Mouse (Mus musculus) hindbrain, embryonic 16.5 days (tissue): ENCODE results near the gene Ncf4. TPM values are rescaled to one million over a fixed set of nuclear protein-coding genes. Genes with fewer than 3 reads are reported as not detected.
A peak's percentile ranks its signal among the peaks of the same experiment; 100 is the strongest.
"Not testable (repeated sequence)": the region's sequence is repeated elsewhere in the genome, so short reads cannot be mapped to it uniquely, and the experiment has no call there.

ENCODE experiments used
- ATAC-seq: fragments of 200-750 bp; cut with Nextera tagmentation; 2 replicates; pipeline ENCODE4 v1.8.0; 2017; ENCODE audit warnings: moderate TSS enrichment, moderate library complexity
- H3K27ac ChIP-seq: fragments of 300-500 bp; sonication (generic); 2 replicates; pipeline ENCODE4 v1.5.1; 2014; ENCODE audit warnings: low read depth, mild to moderate bottlenecking, control low read depth, low read length, moderate library complexity
- H3K27me3 ChIP-seq: fragments of 300-500 bp; sonication (generic); replicated peaks from 2 replicates; pipeline ENCODE4 v1.6.1; 2014; ENCODE audit warnings: low read length; ENCODE audit not compliant: control insufficient read depth, insufficient read depth
- H3K36me3 ChIP-seq: fragments of 300-500 bp; sonication (generic); 2 replicates; pipeline ENCODE4 v1.6.1; 2014; ENCODE audit warnings: mild to moderate bottlenecking, low read length, moderate library complexity, mixed read lengths; ENCODE audit not compliant: control insufficient read depth, insufficient read depth
- H3K4me1 ChIP-seq: fragments of 300-500 bp; sonication (generic); 2 replicates; pipeline ENCODE4 v1.6.1; 2014; ENCODE audit warnings: low read depth, low read length; ENCODE audit not compliant: control insufficient read depth, insufficient read depth
- H3K4me2 ChIP-seq: fragments of 300-500 bp; sonication (generic); 2 replicates; pipeline ENCODE4 v1.6.1; 2014; ENCODE audit warnings: mild to moderate bottlenecking, low read length, control low read depth, moderate library complexity
- H3K4me3 ChIP-seq: fragments of 300-500 bp; sonication (generic); 2 replicates; pipeline ENCODE4 v1.5.1; 2014; ENCODE audit warnings: mild to moderate bottlenecking, low read length, control low read depth, moderate library complexity
- H3K9ac ChIP-seq: fragments of 300-500 bp; sonication (generic); 2 replicates; pipeline ENCODE4 v1.6.1; 2014; ENCODE audit warnings: low read depth, mild to moderate bottlenecking, control low read depth, low read length, moderate library complexity
- H3K9me3 ChIP-seq: fragments of 300-500 bp; sonication (generic); 2 replicates; pipeline ENCODE4 v1.6.1; 2014; ENCODE audit warnings: mild to moderate bottlenecking, low read length, moderate library complexity; ENCODE audit not compliant: control insufficient read depth
- WGBS: fragments of 180-500 bp; shearing (Covaris S2); extraction: QIAGEN DNeasy Blood & Tissue Kit; methylation state at CpG from one replicate; pipeline ENCODE4 v1.1.7; 2014; 5-methylcytosine and 5-hydroxymethylcytosine counted together
- polyA plus RNA-seq: library from polyadenylated mRNA; unstranded; fragments of >200 nt; fragmentation: Nextera tagmentation; extraction: Ambion mirVana; gene quantifications from 2 replicates; pipeline ENCODE4 v1.2.1, GENCODE M21; 2015

Gene Ncf4
- polyA plus RNA-seq, 1 experiment from 2014 or later: 1.2 TPM

- no peaks in the 10 kb centered on the region for H3K9me3 ChIP-seq
- H3K27ac ChIP-seq: no peak overlapping the region
- ATAC-seq: no peak
- WGBS: 79% methylated on average over 18 of the region's 18 CpGs
- H3K36me3 ChIP-seq: no peaks in the 10 kb centered on the region
- no peak overlapping the region for H3K4me2 ChIP-seq
- no peaks in the 10 kb centered on the region for H3K27me3 ChIP-seq
- H3K4me3 ChIP-seq: no peak overlapping the region
- H3K4me1 ChIP-seq: no peaks in the 10 kb centered on the region
- H3K9ac ChIP-seq: no peak overlapping the region
Observed at GRCm38 (mm10) chr15:78246143-78247116, 1.8 kb downstream of the Ncf4 start.

GRCm38 (mm10) chr15:78247659-78248058 lies 3.1 kb downstream of the Ncf4 start:
- no peak for ATAC-seq
- 54% methylated on average over 2 of the region's 2 CpGs for WGBS
- H3K4me2 ChIP-seq: no peak overlapping the region
- H3K9me3 ChIP-seq: no peaks in the 10 kb centered on the region
- no peaks in the 10 kb centered on the region for H3K27me3 ChIP-seq
- no peak overlapping the region for H3K4me3 ChIP-seq
- no peaks in the 10 kb centered on the region for H3K4me1 ChIP-seq
- no peak overlapping the region for H3K9ac ChIP-seq
- no peaks in the 10 kb centered on the region for H3K36me3 ChIP-seq
- no peak overlapping the region for H3K27ac ChIP-seq

- H3K9ac ChIP-seq: no peak overlapping the region
- H3K4me3 ChIP-seq: no peak overlapping the region
- 80% methylated on average over 3 of the region's 3 CpGs for WGBS
- H3K4me1 ChIP-seq: no peaks in the 10 kb centered on the region
- no peaks in the 10 kb centered on the region for H3K9me3 ChIP-seq
- no peaks in the 10 kb centered on the region; the same call in 1 of the 2 replicates for H3K27me3 ChIP-seq
- no peaks in the 10 kb centered on the region for H3K36me3 ChIP-seq
- no peak overlapping the region for H3K27ac ChIP-seq
- no peak for ATAC-seq
- H3K4me2 ChIP-seq: no peak overlapping the region
Observed at GRCm38 (mm10) chr15:78248410-78248809, 3.8 kb downstream of the Ncf4 start.

GRCm38 (mm10) chr15:78254751-78255150 lies 10.2 kb downstream of the Ncf4 start:
- 21% methylated on average over 20 of the region's 20 CpGs for WGBS
- no peak overlapping the region for H3K4me3 ChIP-seq
- ATAC-seq: 0 out of 2 replicates have a peak, but pooled peaks have one; percentile 34
- H3K27me3 ChIP-seq: no peaks in the 10 kb centered on the region; the same call in 1 of the 2 replicates
- no peaks in the 10 kb centered on the region for H3K4me1 ChIP-seq
- no peak overlapping the region for H3K27ac ChIP-seq
- no peak overlapping the region for H3K9ac ChIP-seq
- H3K4me2 ChIP-seq: peak overlapping the region; percentile 12; the same call in 1 of the 2 replicates
- no peaks in the 10 kb centered on the region for H3K36me3 ChIP-seq
- H3K9me3 ChIP-seq: no peaks in the 10 kb centered on the region

GRCm38 (mm10) chr15:78256602-78257259 lies 12.1 kb downstream of the Ncf4 start:
- not testable (repeated sequence) for ATAC-seq, H3K9ac ChIP-seq

GRCm38 (mm10) chr15:78257326-78258050 lies 12.9 kb downstream of the Ncf4 start:
- Histone ChIP-seq H3K36me3 (no peaks in the 10 kb centered on the region), H3K27ac (no peak overlapping the region), H3K4me2 (no peak overlapping the region), H3K4me3 (no peak overlapping the region), H3K9me3 (no peaks in the 10 kb centered on the region), H3K27me3 (no peaks in the 10 kb centered on the region; the same call in 1 of the 2 replicates), H3K4me1 (no peaks in the 10 kb centered on the region), H3K9ac (peak overlapping the region; percentile 5; the same call in 1 of the 2 replicates)
- WGBS: 35% methylated on average over 7 of the region's 7 CpGs
- peak; percentile 73 for ATAC-seq

More at GRCm38 (mm10) chr15:78256602-78257259, 12.1 kb downstream of the Ncf4 start:
- H3K4me2 ChIP-seq, H3K36me3 ChIP-seq, H3K4me3 ChIP-seq, H3K4me1 ChIP-seq, H3K27ac ChIP-seq, H3K9me3 ChIP-seq, H3K27me3 ChIP-seq: not testable (repeated sequence)

GRCm38 (mm10) chr15:78258246-78258865 lies 13.8 kb downstream of the Ncf4 start:
- Histone ChIP-seq H3K9me3 (no peaks in the 10 kb centered on the region), H3K4me2 (no peak overlapping the region), H3K4me3 (no peak overlapping the region), H3K36me3 (no peaks in the 10 kb centered on the region), H3K27me3 (no peaks in the 10 kb centered on the region; the same call in 1 of the 2 replicates), H3K27ac (no peak overlapping the region), H3K4me1 (no peaks in the 10 kb centered on the region), H3K9ac (no peak overlapping the region; the same call in 1 of the 2 replicates)
- 82% methylated on average over 10 of the region's 10 CpGs for WGBS
- ATAC-seq: no peak

- no peaks in the 10 kb centered on the region for H3K4me1 ChIP-seq
- no peak for ATAC-seq
- no peak overlapping the region for H3K4me3 ChIP-seq
- no peaks in the 10 kb centered on the region for H3K9me3 ChIP-seq
- H3K27ac ChIP-seq: no peak overlapping the region
- H3K9ac ChIP-seq: no peak overlapping the region
- no peaks in the 10 kb centered on the region for H3K27me3 ChIP-seq
- no peaks in the 10 kb centered on the region for H3K36me3 ChIP-seq
- no peak overlapping the region for H3K4me2 ChIP-seq
- WGBS: 77% methylated on average over 13 of the region's 13 CpGs
Observed at GRCm38 (mm10) chr15:78260668-78261333, 16.2 kb downstream of the Ncf4 start.
